Mouse (Mus musculus): ENCODE measurements around the gene Acaa1a. TPM values are rescaled to one million over a fixed set of nuclear protein-coding genes. Genes with fewer than 3 reads are reported as not detected.
"Not testable (repeated sequence)": the region's sequence is repeated elsewhere in the genome, so short reads cannot be mapped to it uniquely, and the experiment has no call there.

Gene Acaa1a
- polyA plus RNA-seq, 1 experiment from 2014 or later = 75.1 TPM

- no peaks in the 10 kb centered on the region for H3K36me3 ChIP-seq (ENCODE audit: control insufficient read depth, insufficient read depth, low read length)
- WGBS = 91% methylated on average over 12 of the region's 12 CpGs
- no peak for DNase-seq (ENCODE audit: low spot score)
Measured at GRCm38 (mm10) chr9:119363229-119363628, 23.8 kb downstream of the Acaa1a start.

GRCm38 (mm10) chr9:119365284-119365683, 25.8 kb downstream of the Acaa1a start, which contains the start of gene Slc22a14:
Gene Slc22a14 (minus strand): TSS chr9:119365553.
- 84% methylated on average over 7 of the region's 7 CpGs for WGBS
- Histone ChIP-seq H3K27me3 (ENCODE audit: control insufficient read depth, insufficient read depth, low read length) (no peaks in the 10 kb centered on the region), H3K9me3 (ENCODE audit: control insufficient read depth, low read length) (no peaks in the 10 kb centered on the region), H3K4me3 (ENCODE audit: low read depth, low read length) (no peak within 1 kb of the TSS), H3K27ac (ENCODE audit: low read depth, low read length) (no peak within 1 kb of the TSS), H3K4me1 (ENCODE audit: control insufficient read depth, insufficient read depth, low read length) (no peaks in the 10 kb centered on the region), H3K4me2 (ENCODE audit: low read depth) (no peak within 1 kb of the TSS), H3K36me3 (ENCODE audit: control insufficient read depth, insufficient read depth, low read length) (no peaks in the 10 kb centered on the region), H3K9ac (ENCODE audit: low read length) (no peak within 1 kb of the TSS)
- ATAC-seq (ENCODE audit: insufficient read depth, low FRiP score, low TSS enrichment) (no peak), DNase-seq (ENCODE audit: low spot score) (no peak)

More at GRCm38 (mm10) chr9:119363229-119363628, 23.8 kb downstream of the Acaa1a start:
- ATAC-seq (ENCODE audit: insufficient read depth, low FRiP score, low TSS enrichment) = no peak
- Histone ChIP-seq H3K27ac (ENCODE audit: low read depth, low read length) (no peak overlapping the region), H3K4me1 (ENCODE audit: control insufficient read depth, insufficient read depth, low read length) (no peaks in the 10 kb centered on the region), H3K27me3 (ENCODE audit: control insufficient read depth, insufficient read depth, low read length) (no peaks in the 10 kb centered on the region), H3K9ac (ENCODE audit: low read length) (no peak overlapping the region), H3K4me2 (ENCODE audit: low read depth) (no peak overlapping the region), H3K4me3 (ENCODE audit: low read depth, low read length) (no peak overlapping the region), H3K9me3 (ENCODE audit: control insufficient read depth, low read length) (no peaks in the 10 kb centered on the region)

- Histone ChIP-seq H3K9ac (ENCODE audit: low read length) (no peak overlapping the region), H3K27me3 (ENCODE audit: control insufficient read depth, insufficient read depth, low read length) (no peaks in the 10 kb centered on the region), H3K9me3 (ENCODE audit: control insufficient read depth, low read length) (no peaks in the 10 kb centered on the region), H3K4me2 (ENCODE audit: low read depth) (no peak overlapping the region), H3K4me3 (ENCODE audit: low read depth, low read length) (no peak overlapping the region), H3K4me1 (ENCODE audit: control insufficient read depth, insufficient read depth, low read length) (no peaks in the 10 kb centered on the region), H3K36me3 (ENCODE audit: control insufficient read depth, insufficient read depth, low read length) (no peaks in the 10 kb centered on the region), H3K27ac (ENCODE audit: low read depth, low read length) (no peak overlapping the region)
- DNase-seq (ENCODE audit: low spot score) (no peak), ATAC-seq (ENCODE audit: insufficient read depth, low FRiP score, low TSS enrichment) (no peak)
- WGBS = 86% methylated on average over 3 of the region's 3 CpGs
Measured at GRCm38 (mm10) chr9:119368367-119368766, 28.9 kb downstream of the Acaa1a start.

- H3K4me2 ChIP-seq (ENCODE audit: low read depth); H3K4me1 ChIP-seq (ENCODE audit: control insufficient read depth, insufficient read depth, low read length); H3K27me3 ChIP-seq (ENCODE audit: control insufficient read depth, insufficient read depth, low read length); H3K27ac ChIP-seq (ENCODE audit: low read depth, low read length); H3K4me3 ChIP-seq (ENCODE audit: low read depth, low read length); H3K9ac ChIP-seq (ENCODE audit: low read length); ATAC-seq (ENCODE audit: insufficient read depth, low FRiP score, low TSS enrichment); H3K36me3 ChIP-seq (ENCODE audit: control insufficient read depth, insufficient read depth, low read length); H3K9me3 ChIP-seq (ENCODE audit: control insufficient read depth, low read length): not testable (repeated sequence)
- DNase-seq (ENCODE audit: low spot score) = peak; percentile 4
- WGBS = 85% methylated on average over 4 of the region's 4 CpGs
Measured at GRCm38 (mm10) chr9:119370770-119371169, 31.3 kb downstream of the Acaa1a start.

GRCm38 (mm10) chr9:119371251-119371650, 31.8 kb downstream of the Acaa1a start:
- Histone ChIP-seq H3K4me1 (ENCODE audit: control insufficient read depth, insufficient read depth, low read length) (no peaks in the 10 kb centered on the region), H3K9ac (ENCODE audit: low read length) (no peak overlapping the region), H3K4me2 (ENCODE audit: low read depth) (no peak overlapping the region), H3K4me3 (ENCODE audit: low read depth, low read length) (no peak overlapping the region), H3K27me3 (ENCODE audit: control insufficient read depth, insufficient read depth, low read length) (no peaks in the 10 kb centered on the region), H3K36me3 (ENCODE audit: control insufficient read depth, insufficient read depth, low read length) (no peaks in the 10 kb centered on the region), H3K27ac (ENCODE audit: low read depth, low read length) (no peak overlapping the region), H3K9me3 (ENCODE audit: control insufficient read depth, low read length) (no peaks in the 10 kb centered on the region)
- no peak for ATAC-seq (ENCODE audit: insufficient read depth, low FRiP score, low TSS enrichment)
- 55% methylated on average over 4 of the region's 4 CpGs for WGBS
- peak; percentile 11 for DNase-seq (ENCODE audit: low spot score)

GRCm38 (mm10) chr9:119375008-119375407, 35.5 kb downstream of the Acaa1a start:
- Histone ChIP-seq H3K9me3 (ENCODE audit: control insufficient read depth, low read length) (no peaks in the 10 kb centered on the region), H3K27ac (ENCODE audit: low read depth, low read length) (no peak overlapping the region), H3K4me1 (ENCODE audit: control insufficient read depth, insufficient read depth, low read length) (no peaks in the 10 kb centered on the region), H3K4me3 (ENCODE audit: low read depth, low read length) (no peak overlapping the region), H3K4me2 (ENCODE audit: low read depth) (no peak overlapping the region), H3K9ac (ENCODE audit: low read length) (no peak overlapping the region), H3K36me3 (ENCODE audit: control insufficient read depth, insufficient read depth, low read length) (no peaks in the 10 kb centered on the region; the same call in 1 of the 2 replicates), H3K27me3 (ENCODE audit: control insufficient read depth, insufficient read depth, low read length) (no peaks in the 10 kb centered on the region)
- 71% methylated on average over 3 of the region's 3 CpGs for WGBS
- DNase-seq (ENCODE audit: low spot score) = peak; percentile 0
- no peak for ATAC-seq (ENCODE audit: insufficient read depth, low FRiP score, low TSS enrichment)

GRCm38 (mm10) chr9:119375556-119375955, 36.1 kb downstream of the Acaa1a start:
- Histone ChIP-seq H3K36me3 (ENCODE audit: control insufficient read depth, insufficient read depth, low read length) (no peaks in the 10 kb centered on the region; the same call in 1 of the 2 replicates), H3K9ac (ENCODE audit: low read length) (no peak overlapping the region), H3K27ac (ENCODE audit: low read depth, low read length) (no peak overlapping the region), H3K4me2 (ENCODE audit: low read depth) (no peak overlapping the region), H3K9me3 (ENCODE audit: control insufficient read depth, low read length) (no peaks in the 10 kb centered on the region), H3K27me3 (ENCODE audit: control insufficient read depth, insufficient read depth, low read length) (no peaks in the 10 kb centered on the region), H3K4me1 (ENCODE audit: control insufficient read depth, insufficient read depth, low read length) (no peaks in the 10 kb centered on the region), H3K4me3 (ENCODE audit: low read depth, low read length) (no peak overlapping the region)
- peak; percentile 12 for DNase-seq (ENCODE audit: low spot score)
- 63% methylated on average over 6 of the region's 6 CpGs for WGBS
- ATAC-seq (ENCODE audit: insufficient read depth, low FRiP score, low TSS enrichment) = no peak

- no peak overlapping the region for H3K27ac ChIP-seq (ENCODE audit: low read depth, low read length)
- no peak overlapping the region for H3K9ac ChIP-seq (ENCODE audit: low read length)
- no peak overlapping the region for H3K4me2 ChIP-seq (ENCODE audit: low read depth)
- ATAC-seq (ENCODE audit: insufficient read depth, low FRiP score, low TSS enrichment) (no peak), DNase-seq (ENCODE audit: low spot score) (peak; percentile 9)
- 96% methylated on average over 4 of the region's 4 CpGs for WGBS
- H3K4me1 ChIP-seq (ENCODE audit: control insufficient read depth, insufficient read depth, low read length) = no peaks in the 10 kb centered on the region
- no peak overlapping the region for H3K4me3 ChIP-seq (ENCODE audit: low read depth, low read length)
- H3K36me3 ChIP-seq (ENCODE audit: control insufficient read depth, insufficient read depth, low read length) = no peaks in the 10 kb centered on the region; the same call in 1 of the 2 replicates
- H3K9me3 ChIP-seq (ENCODE audit: control insufficient read depth, low read length) = no peaks in the 10 kb centered on the region
- H3K27me3 ChIP-seq (ENCODE audit: control insufficient read depth, insufficient read depth, low read length) = no peaks in the 10 kb centered on the region
Measured at GRCm38 (mm10) chr9:119378231-119378630, 38.8 kb downstream of the Acaa1a start.

- Histone ChIP-seq H3K4me2 (ENCODE audit: low read depth) (no peak overlapping the region), H3K27me3 (ENCODE audit: control insufficient read depth, insufficient read depth, low read length) (no peaks in the 10 kb centered on the region), H3K4me3 (ENCODE audit: low read depth, low read length) (no peak overlapping the region), H3K27ac (ENCODE audit: low read depth, low read length) (no peak overlapping the region), H3K4me1 (ENCODE audit: control insufficient read depth, insufficient read depth, low read length) (no peaks in the 10 kb centered on the region), H3K9me3 (ENCODE audit: control insufficient read depth, low read length) (no peaks in the 10 kb centered on the region), H3K36me3 (ENCODE audit: control insufficient read depth, insufficient read depth, low read length) (no peaks in the 10 kb centered on the region; the same call in 1 of the 2 replicates), H3K9ac (ENCODE audit: low read length) (no peak overlapping the region)
- no peak for ATAC-seq (ENCODE audit: insufficient read depth, low FRiP score, low TSS enrichment)
- DNase-seq (ENCODE audit: low spot score) = peak; percentile 10
- WGBS = 74% methylated on average over 6 of the region's 6 CpGs
Measured at GRCm38 (mm10) chr9:119382603-119383002, 43.1 kb downstream of the Acaa1a start.
